Mouse (Mus musculus) stomach, postnatal 0 days (tissue): ENCODE measurements at regions not wholly inside any gene's neighbourhood (a gene's known extent, or its start where the extent isn't known, plus 50 kb on each side); places are given as distances from the start of the nearest gene placed in this dataset.
"Not testable (repeated sequence)": the region's sequence is repeated elsewhere in the genome, so short reads cannot be mapped to it uniquely, and the experiment has no call there.

Experiments used
- ATAC-seq: fragments of 200-750 bp; cut with Nextera tagmentation; 2 replicates; pipeline ENCODE4 v1.8.0; 2017; ENCODE audit not compliant: low FRiP score, low TSS enrichment
- DNase-seq: peaks from one replicate; pipeline ENCODE4 v3.0.0-alpha.2; 2016; ENCODE audit warnings: low spot score
- H3K27ac ChIP-seq: fragments of 300-500 bp; sonication (generic); replicated peaks from 2 replicates; pipeline ENCODE4 v1.5.1; 2014; ENCODE audit warnings: mild to moderate bottlenecking, control low read depth
- H3K27me3 ChIP-seq: fragments of 300-500 bp; sonication (generic); 2 replicates; pipeline ENCODE4 v1.6.1; 2014; ENCODE audit warnings: low read length; ENCODE audit not compliant: control insufficient read depth, insufficient read depth
- H3K36me3 ChIP-seq: fragments of 300-500 bp; sonication (generic); 2 replicates; pipeline ENCODE4 v1.6.1; 2014; ENCODE audit warnings: low read length, mixed read lengths; ENCODE audit not compliant: control insufficient read depth, insufficient read depth
- H3K4me1 ChIP-seq: fragments of 300-500 bp; sonication (generic); replicated peaks from 2 replicates; pipeline ENCODE4 v1.6.1; 2014; ENCODE audit warnings: antibody characterized with exemption; ENCODE audit not compliant: control insufficient read depth, insufficient read depth
- H3K4me2 ChIP-seq: fragments of 300-500 bp; sonication (generic); replicated peaks from 2 replicates; pipeline ENCODE4 v1.6.1; 2014; ENCODE audit warnings: low read depth, mild to moderate bottlenecking, control low read depth, moderate library complexity
- H3K4me3 ChIP-seq: fragments of 300-500 bp; sonication (generic); 2 replicates; pipeline ENCODE4 v1.5.1; 2014; ENCODE audit warnings: low read depth, low read length, control low read depth
- H3K9ac ChIP-seq: fragments of 300-500 bp; sonication (generic); 2 replicates; pipeline ENCODE4 v1.6.1; 2014; ENCODE audit warnings: mild to moderate bottlenecking, low read length, control low read depth, mixed read lengths
- H3K9me3 ChIP-seq: fragments of 300-500 bp; sonication (generic); 2 replicates; pipeline ENCODE4 v1.6.1; 2016; ENCODE audit warnings: low read length; ENCODE audit not compliant: control insufficient read depth
- CTCF ChIP-seq: IDR thresholded peaks from 2 replicates; pipeline ENCODE4 v1.5.1; 2016; ENCODE audit warnings: antibody characterized with exemption, low read depth, mild to moderate bottlenecking, moderate library complexity
- EP300 ChIP-seq: optimal IDR thresholded peaks from 2 replicates; pipeline ENCODE3; 2016; ENCODE audit warnings: antibody characterized with exemption
- WGBS: fragments of 180-500 bp; shearing (Covaris S2); extraction: QIAGEN DNeasy Blood & Tissue Kit; methylation state at CpG from one replicate; pipeline ENCODE4 v1.1.7; 2014; 5-methylcytosine and 5-hydroxymethylcytosine counted together

DNA sequence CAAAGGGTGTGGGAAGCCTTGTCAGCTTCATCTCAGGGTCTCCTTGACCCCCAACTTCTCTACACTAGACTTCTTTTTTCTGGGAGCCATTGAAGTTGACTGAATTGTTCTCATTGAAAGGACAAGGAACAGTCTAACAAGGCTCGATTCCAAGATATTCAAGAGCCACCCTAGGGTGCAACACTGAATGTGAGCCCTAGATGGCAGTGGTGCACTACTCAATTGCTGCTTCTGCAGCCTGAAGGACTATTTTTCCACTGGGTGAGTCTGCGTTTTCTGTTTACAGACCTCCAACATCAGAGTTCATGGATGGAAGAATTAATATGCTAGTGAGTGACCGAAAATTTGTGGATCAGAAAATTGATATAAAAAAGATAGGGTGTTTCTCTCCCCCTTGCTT, 161.5 kb downstream of the Hpcal1 start:
- ATAC-seq, H3K36me3 ChIP-seq, H3K4me1 ChIP-seq, H3K9me3 ChIP-seq, H3K9ac ChIP-seq, H3K27ac ChIP-seq, H3K4me2 ChIP-seq, H3K27me3 ChIP-seq, H3K4me3 ChIP-seq: not testable (repeated sequence)
- DNase-seq: peak; percentile 34
- TF ChIP-seq CTCF: peak; percentile 77
- 51% methylated on average over 3 of the region's 3 CpGs for WGBS

DNA sequence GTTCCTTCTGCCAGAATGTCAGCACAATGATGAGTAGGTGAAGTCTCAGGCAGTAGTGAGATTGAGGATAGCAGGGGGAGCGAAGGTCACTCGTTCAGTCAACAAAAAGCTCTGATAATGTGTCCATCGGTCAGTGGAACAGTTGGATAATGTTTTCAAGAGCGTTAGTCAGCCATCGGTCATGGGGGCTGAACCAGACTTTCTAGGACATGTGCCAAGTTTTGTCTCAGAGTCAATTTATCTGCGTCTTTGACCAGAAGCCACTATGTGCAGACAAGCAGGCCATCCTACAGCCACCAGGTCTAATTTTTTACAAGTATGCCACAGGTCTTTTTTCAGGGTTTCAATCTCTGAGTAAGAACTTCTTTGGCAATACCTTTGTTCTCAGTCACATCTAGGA, 181.8 kb downstream of the Hpcal1 start:
- not testable (repeated sequence) for H3K27ac ChIP-seq, ATAC-seq, H3K27me3 ChIP-seq, DNase-seq, H3K4me3 ChIP-seq, H3K9me3 ChIP-seq, H3K36me3 ChIP-seq, H3K9ac ChIP-seq, H3K4me2 ChIP-seq, H3K4me1 ChIP-seq
- 32% methylated on average over 6 of the region's 6 CpGs for WGBS

DNA sequence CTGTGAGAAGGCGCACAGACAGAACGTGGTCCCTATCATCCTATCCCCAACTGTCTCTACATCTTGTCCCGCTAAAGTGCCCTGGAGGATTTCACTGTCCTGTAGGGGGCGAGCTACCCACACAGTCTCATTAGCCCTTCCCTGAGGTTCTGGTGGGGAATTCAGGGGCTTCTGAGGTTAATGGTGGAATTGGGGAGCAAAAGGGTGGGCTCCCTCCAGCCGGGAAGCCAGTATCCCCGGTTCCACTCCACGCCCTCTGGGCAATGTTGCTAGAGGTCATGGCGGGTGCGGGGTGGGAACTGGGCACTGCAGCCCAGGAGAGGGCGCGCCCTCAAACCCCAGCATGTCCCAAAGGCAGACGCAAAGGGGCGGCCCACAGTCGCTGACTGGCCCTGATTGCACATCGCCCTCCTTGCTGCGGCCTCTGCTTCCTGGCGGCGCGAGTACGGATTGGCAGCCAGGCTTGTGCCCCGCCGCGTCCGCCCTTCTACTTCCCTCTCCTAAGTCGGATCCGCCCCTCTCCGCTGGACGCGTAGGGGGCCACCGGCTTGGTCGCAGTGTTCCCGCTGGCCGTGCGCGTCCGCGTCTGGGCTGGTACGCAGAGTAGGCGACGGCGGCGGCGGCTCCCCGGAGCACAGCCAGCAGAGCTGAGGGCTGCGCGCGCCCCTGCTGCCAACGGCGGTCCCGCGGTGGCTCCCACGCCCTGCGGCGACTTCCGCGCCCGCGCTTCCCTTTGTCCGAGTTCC, 190.9 kb downstream of the Hpcal1 start:
- no peak for TF ChIP-seq EP300
- peak; percentile 70 for TF ChIP-seq CTCF
- Histone ChIP-seq H3K36me3 (no peaks in the 10 kb centered on the region), H3K27ac (peak overlapping the region; percentile 90), H3K4me2 (peak overlapping the region; percentile 58), H3K9ac (peak overlapping the region; percentile 83), H3K9me3 (no peaks in the 10 kb centered on the region), H3K4me1 (no peaks in the 10 kb centered on the region), H3K27me3 (no peaks in the 10 kb centered on the region), H3K4me3 (peak overlapping the region; percentile 84)
- peak; percentile 100 for ATAC-seq
- under 1% methylated on average over 59 of the region's 59 CpGs for WGBS
- peak; percentile 93 for DNase-seq

DNA sequence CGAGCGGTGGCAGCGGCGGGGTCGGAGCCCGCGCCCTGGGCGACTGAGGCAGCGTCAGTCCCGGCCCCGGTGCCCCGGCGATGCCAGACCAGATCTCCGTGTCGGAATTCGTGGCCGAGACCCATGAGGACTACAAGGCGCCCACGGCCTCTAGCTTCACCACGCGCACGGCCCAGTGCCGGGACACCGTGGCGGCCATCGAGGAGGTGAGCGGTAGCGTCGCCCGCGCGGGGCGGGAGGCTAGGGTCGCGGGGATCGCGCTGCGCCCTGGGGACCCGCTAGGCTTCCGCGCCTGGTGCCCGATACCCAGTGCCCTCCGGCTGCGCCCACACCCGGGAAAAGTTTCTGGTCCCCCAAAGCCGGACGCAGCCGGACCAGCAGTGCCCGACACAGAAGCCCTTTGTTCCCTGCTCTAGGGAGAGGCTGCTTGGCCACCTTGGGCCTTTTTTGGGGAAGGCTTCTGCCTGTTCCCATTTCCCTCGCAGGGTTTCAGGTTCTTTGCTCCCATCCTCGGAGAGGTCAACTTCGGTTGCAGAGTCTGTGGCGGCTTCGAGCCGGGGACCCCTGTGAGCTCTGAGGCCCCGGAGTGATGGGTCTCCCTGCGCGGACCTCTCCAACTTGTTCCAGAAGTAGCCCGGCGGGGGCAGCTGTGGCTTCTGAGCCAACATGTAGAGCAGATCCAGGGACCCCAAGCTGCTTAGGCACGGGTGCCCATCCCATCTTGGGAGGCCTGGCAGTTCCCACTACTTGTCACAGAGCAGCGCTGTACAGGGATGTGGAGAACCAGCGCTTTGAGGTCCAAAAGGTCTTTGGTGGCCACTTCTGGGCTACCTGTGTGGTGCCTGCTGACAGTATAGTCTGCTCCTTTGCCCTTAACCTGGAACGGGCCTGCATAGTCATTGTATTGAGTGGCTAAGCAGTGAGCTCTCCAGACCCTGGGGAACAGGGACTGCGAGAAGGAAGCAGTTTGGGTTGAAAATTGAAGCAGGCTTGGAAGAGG, 191.8 kb downstream of the Hpcal1 start:
- not testable (repeated sequence) for H3K4me1 ChIP-seq, H3K27me3 ChIP-seq, H3K9me3 ChIP-seq, ATAC-seq, H3K36me3 ChIP-seq
- Histone ChIP-seq H3K4me2 (peak overlapping the region; percentile 58), H3K9ac (peak overlapping the region; percentile 83), H3K27ac (peak overlapping the region; percentile 90), H3K4me3 (peak overlapping the region; percentile 84)
- DNase-seq: peak; percentile 22
- under 1% methylated on average over 52 of the region's 65 CpGs for WGBS

DNA sequence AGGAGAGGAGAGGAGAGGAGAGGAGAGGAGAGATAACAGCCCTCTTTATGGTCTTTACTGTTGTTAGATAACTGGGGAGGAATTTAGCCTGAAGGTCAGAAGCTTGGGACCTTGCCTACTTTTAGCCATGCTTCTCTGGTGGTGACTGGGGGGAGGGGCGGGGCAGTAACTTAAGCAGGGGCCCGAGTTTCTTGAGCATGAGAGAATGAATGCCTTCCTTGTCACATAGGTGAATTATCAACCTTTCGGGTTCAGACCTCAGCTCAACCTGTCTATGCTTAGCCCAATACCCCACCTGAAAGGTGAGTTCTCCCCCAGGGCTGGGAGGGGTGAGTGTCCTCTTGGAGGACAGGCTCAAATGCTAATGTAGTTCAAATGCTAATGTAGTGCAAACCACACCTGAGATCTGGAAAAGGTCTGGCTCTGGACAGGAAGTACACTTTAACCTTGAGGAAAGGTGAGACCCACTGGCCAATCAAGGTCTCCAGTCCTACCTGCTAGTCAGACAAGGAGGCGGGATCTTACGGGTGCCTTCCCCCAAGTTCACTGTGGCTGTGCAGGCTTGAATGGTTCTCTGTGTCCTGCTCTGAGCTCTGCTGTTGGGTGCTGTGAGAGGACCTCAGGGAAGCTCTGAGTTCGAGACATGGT, 201.1 kb downstream of the Hpcal1 start:
- H3K27ac ChIP-seq, H3K9me3 ChIP-seq, H3K36me3 ChIP-seq, H3K27me3 ChIP-seq, H3K4me3 ChIP-seq, H3K4me1 ChIP-seq, H3K9ac ChIP-seq, ATAC-seq, H3K4me2 ChIP-seq, DNase-seq: not testable (repeated sequence)
- 97% methylated on average over 6 of the region's 6 CpGs for WGBS

DNA sequence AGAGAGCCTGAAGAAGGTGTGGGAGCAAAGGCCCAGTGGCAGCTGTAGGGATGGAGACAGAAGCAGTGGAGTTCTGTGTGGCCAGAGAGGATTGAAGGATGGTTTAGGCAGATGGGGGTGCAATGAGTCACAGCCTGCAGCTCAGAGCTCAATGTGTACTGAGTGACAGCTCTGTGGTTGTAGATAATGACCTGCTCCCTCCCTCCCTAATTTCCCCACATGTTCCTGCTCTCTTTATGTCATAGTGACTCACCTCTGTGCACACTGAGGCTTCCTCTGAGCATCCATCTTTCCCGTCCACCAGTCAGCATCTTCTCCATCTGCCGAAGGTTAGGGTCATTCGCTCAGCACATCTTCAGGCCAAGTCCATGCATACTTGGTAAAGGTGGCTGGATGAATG, 222.4 kb downstream of the Hpcal1 start:
- not testable (repeated sequence) for H3K9ac ChIP-seq, H3K9me3 ChIP-seq, H3K4me1 ChIP-seq, H3K27me3 ChIP-seq, DNase-seq, H3K36me3 ChIP-seq, H3K4me3 ChIP-seq, H3K27ac ChIP-seq, H3K4me2 ChIP-seq, ATAC-seq
- 96% methylated on average over 3 of the region's 3 CpGs for WGBS
